Mouse (Mus musculus) erythroid progenitor cell, adult 5-6 weeks (primary cell): ENCODE measurements around the gene Pcgf1. TPM values are rescaled to one million over a fixed set of nuclear protein-coding genes. Genes with fewer than 3 reads are reported as not detected.
A peak's percentile ranks its signal among the peaks of the same experiment; 100 is the strongest.

Experiments
- ATAC-seq: replicated peaks from 2 replicates; pipeline ENCODE4 v1.8.0; 2016; ENCODE audit warnings: moderate number of reproducible peaks, mild to moderate bottlenecking, moderate TSS enrichment, inconsistent platforms; ENCODE audit not compliant: poor library complexity, low FRiP score, severe bottlenecking
- total RNA-seq, 2 experiments: library from RNA; stranded (forward) in 1 of 2; stranded (reverse) in 1 of 2; fragments of 150-400 nt in 1 of 2; fragments of 186-747, 209-891 nt in 1 of 2; gene quantifications; 2 replicates each; pipeline versions ENCODE4 v1.2.3 to v1.2.4; 2015 to 2017; ENCODE audit warnings: low replicate concordance in 2 of 2

The Pcgf1 gene
- total RNA-seq, 2 experiments from 2014 or later: 7.6 to 49.5 TPM

- no peak for ATAC-seq
These were observed 41.4 kb downstream of the Pcgf1 start for GRCm38 (mm10) chr6:83118825-83119733.

GRCm38 (mm10) chr6:83119734-83120051 lies 42.0 kb downstream of the Pcgf1 start:
- ATAC-seq: no peak

DNA sequence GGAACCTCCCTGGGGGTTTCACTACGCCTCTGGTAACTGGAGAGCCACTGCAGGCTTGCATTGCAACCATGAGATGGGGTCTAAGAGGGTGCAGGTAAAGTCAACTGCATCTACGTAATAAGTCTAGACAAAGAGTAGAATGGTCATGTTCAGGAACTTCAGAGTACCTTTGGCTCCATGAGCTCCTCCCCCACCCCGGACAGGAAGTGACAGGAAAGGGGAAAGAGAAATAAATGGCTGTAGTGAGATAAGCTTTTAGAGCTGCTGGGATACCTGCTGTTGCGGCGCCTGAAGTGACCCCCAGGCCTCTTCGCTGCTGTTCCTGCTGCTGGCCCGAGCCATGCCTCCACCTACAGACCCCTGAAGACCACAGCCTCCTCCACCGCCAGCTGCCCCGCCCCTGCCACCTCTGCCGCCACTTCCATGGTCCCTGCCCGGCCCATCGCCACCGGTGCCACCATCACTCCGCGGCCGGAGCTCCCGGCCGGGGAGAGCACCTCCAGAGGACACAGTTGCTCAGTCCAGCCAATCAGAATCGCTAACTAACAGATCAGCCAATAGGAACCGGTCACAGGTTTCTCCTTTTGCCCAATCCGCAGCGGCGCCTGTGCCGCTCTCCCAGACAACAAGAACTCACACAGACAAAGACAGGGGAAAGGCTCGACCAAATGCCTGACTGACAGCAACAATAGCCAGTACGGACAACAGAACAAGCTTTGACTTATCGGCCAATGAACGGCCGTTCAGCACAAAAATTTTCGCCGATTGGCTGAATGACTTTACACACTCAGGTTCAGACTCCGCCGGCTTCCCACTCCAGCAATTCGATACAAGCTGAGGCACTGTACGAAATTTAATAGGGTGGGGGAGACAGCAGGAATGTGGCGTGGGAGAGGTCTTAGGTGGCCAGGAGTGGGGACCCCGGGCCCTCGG lies 43.5 kb downstream of the Pcgf1 start, which contains the start of gene Wbp1:
Gene Wbp1, minus strand, starts transcription at position 630 of the 933 bp plus-strand sequence.
- ATAC-seq: peak; percentile 81

GRCm38 (mm10) chr6:83121863-83122710 lies 44.4 kb downstream of the Pcgf1 start:
- peak; percentile 27 for ATAC-seq

- no peak for ATAC-seq
These were observed 45.3 kb downstream of the Pcgf1 start for GRCm38 (mm10) chr6:83122961-83123360.

DNA sequence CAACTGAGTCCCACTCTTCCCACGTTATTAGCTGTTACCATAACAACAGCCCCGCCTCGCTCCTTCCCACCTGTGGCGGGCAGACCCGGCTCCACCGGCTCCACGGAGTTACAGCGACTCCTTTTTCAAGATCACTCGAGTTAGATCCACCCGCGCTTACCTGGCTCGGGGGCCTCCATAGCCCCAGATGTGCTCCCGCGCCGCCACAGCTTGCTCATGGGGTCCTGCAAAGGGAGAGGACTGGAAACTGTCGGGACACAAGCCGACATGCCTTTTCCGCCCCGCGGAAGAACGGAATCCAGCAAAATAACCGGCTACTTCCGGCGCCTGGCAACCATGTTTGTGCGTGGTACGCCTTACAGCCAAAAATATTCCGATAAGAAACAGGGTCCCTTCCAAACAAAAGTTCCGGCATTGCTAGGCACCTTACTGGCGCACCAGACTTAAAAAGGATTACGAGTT lies 47.2 kb downstream of the Pcgf1 start:
- ATAC-seq: peak; percentile 67

DNA sequence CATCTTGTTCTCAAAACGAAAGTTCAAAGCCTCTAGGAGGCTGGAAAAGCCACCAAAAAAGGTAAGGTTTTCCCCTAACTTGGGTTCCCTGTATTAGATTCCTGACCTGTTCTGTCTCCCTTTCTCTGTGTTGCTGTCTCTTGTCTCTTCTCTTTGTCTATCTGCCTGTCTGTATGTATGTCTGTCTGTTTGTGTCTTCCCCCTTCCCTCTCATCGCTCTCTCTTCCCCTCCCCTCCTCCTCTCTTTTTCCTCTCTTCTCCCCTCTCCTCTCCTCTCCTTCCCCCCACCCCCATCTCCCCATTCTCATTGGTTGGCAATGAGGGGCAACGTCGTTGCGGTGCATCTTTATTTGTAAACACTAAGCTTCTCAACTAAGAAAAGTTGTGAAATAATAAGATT lies 47.7 kb downstream of the Pcgf1 start, which contains the start of gene Ino80b:
Gene Ino80b, minus strand, starts transcription at position 101 of the 400 bp plus-strand sequence.
- ATAC-seq: no peak

DNA sequence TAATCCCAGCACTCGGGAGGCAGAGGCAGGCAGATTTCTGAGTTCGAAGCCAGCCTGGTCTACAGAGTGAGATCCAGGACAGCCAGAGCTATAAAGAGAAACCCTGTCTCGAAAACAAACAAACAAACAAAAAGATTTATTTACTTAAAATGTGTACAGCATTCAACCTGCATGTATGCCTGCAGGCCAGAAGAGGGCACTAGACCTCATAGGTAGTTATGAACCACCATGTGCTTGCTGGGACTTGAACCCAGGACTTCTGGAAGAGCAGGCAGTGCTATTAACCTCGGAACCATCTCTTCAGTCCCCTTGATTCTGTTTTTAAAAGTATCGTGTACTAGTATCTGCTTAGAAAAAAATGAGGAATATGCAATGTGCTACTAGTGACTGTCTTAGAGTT lies 49.8 kb downstream of the Pcgf1 start:
- ATAC-seq: no peak

Other genes with a start within 250 kb of the Pcgf1 start
- gene Sema4f, start 138.1 kb upstream of the Pcgf1 start, total RNA-seq (2015; ENCODE audit: low replicate concordance): not detected in 2 replicates
- 0.39 TPM in 1 of 2 replicates, not detected in the other for gene Sema4f, start 138.1 kb upstream of the Pcgf1 start, total RNA-seq (2017; ENCODE audit: low replicate concordance)
- gene M1ap, start 131.0 kb upstream of the Pcgf1 start, total RNA-seq (2015; ENCODE audit: low replicate concordance): 4.6 and 12.6 TPM in 2 replicates
- gene M1ap, start 131.0 kb upstream of the Pcgf1 start, total RNA-seq (2017; ENCODE audit: low replicate concordance): 2.6 and 19.8 TPM in 2 replicates
- gene Dok1, start 44.4 kb upstream of the Pcgf1 start, total RNA-seq (2015; ENCODE audit: low replicate concordance): 20.5 and 27.4 TPM in 2 replicates
- gene Dok1, start 44.4 kb upstream of the Pcgf1 start, total RNA-seq (2017; ENCODE audit: low replicate concordance): 26.9 and 34.7 TPM in 2 replicates
- 0.84 and 3.6 TPM in 2 replicates for gene Loxl3, start 43.7 kb upstream of the Pcgf1 start, total RNA-seq (2015; ENCODE audit: low replicate concordance)
- gene Loxl3, start 43.7 kb upstream of the Pcgf1 start, total RNA-seq (2017; ENCODE audit: low replicate concordance): 0.38 and 3.2 TPM in 2 replicates
- 275 and 371 TPM in 2 replicates for gene Aup1, start 23.3 kb upstream of the Pcgf1 start, total RNA-seq (2015; ENCODE audit: low replicate concordance)
- gene Aup1, start 23.3 kb upstream of the Pcgf1 start, total RNA-seq (2017; ENCODE audit: low replicate concordance): 190 and 242 TPM in 2 replicates
- 114 and 126 TPM in 2 replicates for gene Htra2, start 22.6 kb upstream of the Pcgf1 start, total RNA-seq (2015; ENCODE audit: low replicate concordance)
- 65.7 and 87.8 TPM in 2 replicates for gene Htra2, start 22.6 kb upstream of the Pcgf1 start, total RNA-seq (2017; ENCODE audit: low replicate concordance)
- 2.5 and 6.8 TPM in 2 replicates for gene Dqx1, start 20.0 kb upstream of the Pcgf1 start, total RNA-seq (2015; ENCODE audit: low replicate concordance)
- 3.7 and 3.9 TPM in 2 replicates for gene Dqx1, start 20.0 kb upstream of the Pcgf1 start, total RNA-seq (2017; ENCODE audit: low replicate concordance)
- gene Tlx2, start 7.6 kb upstream of the Pcgf1 start, total RNA-seq (2015; ENCODE audit: low replicate concordance): not detected in 2 replicates
- not detected in 2 replicates for gene Tlx2, start 7.6 kb upstream of the Pcgf1 start, total RNA-seq (2017; ENCODE audit: low replicate concordance)
- gene Lbx2, start 8.5 kb downstream of the Pcgf1 start, total RNA-seq (2015; ENCODE audit: low replicate concordance): not detected in 2 replicates
- gene Lbx2, start 8.5 kb downstream of the Pcgf1 start, total RNA-seq (2017; ENCODE audit: low replicate concordance): not detected in 2 replicates
- gene Ccdc142, start 23.7 kb downstream of the Pcgf1 start, total RNA-seq (2015; ENCODE audit: low replicate concordance): 1.1 TPM in 1 of 2 replicates, not detected in the other
- gene Ccdc142, start 23.7 kb downstream of the Pcgf1 start, total RNA-seq (2017; ENCODE audit: low replicate concordance): 3.7 TPM in 1 of 2 replicates, not detected in the other
- 2.9 TPM in 1 of 2 replicates, not detected in the other for gene Gm42688, start 23.7 kb downstream of the Pcgf1 start, total RNA-seq (2015; ENCODE audit: low replicate concordance)
- 1.1 and 3.5 TPM in 2 replicates for gene Gm42688, start 23.7 kb downstream of the Pcgf1 start, total RNA-seq (2017; ENCODE audit: low replicate concordance)
- 49.5 and 61.6 TPM in 2 replicates for gene Mrpl53, start 31.2 kb downstream of the Pcgf1 start, total RNA-seq (2015; ENCODE audit: low replicate concordance)
- 36.2 and 38.0 TPM in 2 replicates for gene Mrpl53, start 31.2 kb downstream of the Pcgf1 start, total RNA-seq (2017; ENCODE audit: low replicate concordance)
- gene Mogs, start 37.6 kb downstream of the Pcgf1 start, total RNA-seq (2015; ENCODE audit: low replicate concordance): 4.6 and 14.4 TPM in 2 replicates
- gene Mogs, start 37.6 kb downstream of the Pcgf1 start, total RNA-seq (2017; ENCODE audit: low replicate concordance): 13.1 and 17.1 TPM in 2 replicates
- gene Wbp1, start 43.7 kb downstream of the Pcgf1 start, total RNA-seq (2015; ENCODE audit: low replicate concordance): 42.3 and 48.7 TPM in 2 replicates
- gene Wbp1, start 43.7 kb downstream of the Pcgf1 start, total RNA-seq (2017; ENCODE audit: low replicate concordance): 77.9 and 83.6 TPM in 2 replicates
- 5.8 and 7.5 TPM in 2 replicates for gene Ino80b, start 47.6 kb downstream of the Pcgf1 start, total RNA-seq (2015; ENCODE audit: low replicate concordance)
- gene Ino80b, start 47.6 kb downstream of the Pcgf1 start, total RNA-seq (2017; ENCODE audit: low replicate concordance): 7.4 and 24.1 TPM in 2 replicates
- not detected in 2 replicates for gene Rtkn, start 57.6 kb downstream of the Pcgf1 start, total RNA-seq (2015; ENCODE audit: low replicate concordance)
- 0.30 TPM in 1 of 2 replicates, not detected in the other for gene Rtkn, start 57.6 kb downstream of the Pcgf1 start, total RNA-seq (2017; ENCODE audit: low replicate concordance)
- not detected in 2 replicates for gene Wdr54, start 78.5 kb downstream of the Pcgf1 start, total RNA-seq (2015; ENCODE audit: low replicate concordance)
- gene Wdr54, start 78.5 kb downstream of the Pcgf1 start, total RNA-seq (2017; ENCODE audit: low replicate concordance): not detected in 2 replicates
- gene 1700003E16Rik, start 78.5 kb downstream of the Pcgf1 start, total RNA-seq (2015; ENCODE audit: low replicate concordance): not detected in 2 replicates
- not detected in 2 replicates for gene 1700003E16Rik, start 78.5 kb downstream of the Pcgf1 start, total RNA-seq (2017; ENCODE audit: low replicate concordance)
- gene Dctn1, start 88.1 kb downstream of the Pcgf1 start, total RNA-seq (2015; ENCODE audit: low replicate concordance): 27.7 and 33.5 TPM in 2 replicates
- 74.6 and 104 TPM in 2 replicates for gene Dctn1, start 88.1 kb downstream of the Pcgf1 start, total RNA-seq (2017; ENCODE audit: low replicate concordance)
- not detected in 2 replicates for gene Slc4a5, start 142.0 kb downstream of the Pcgf1 start, total RNA-seq (2015; ENCODE audit: low replicate concordance)
- 0.39 TPM in 1 of 2 replicates, not detected in the other for gene Slc4a5, start 142.0 kb downstream of the Pcgf1 start, total RNA-seq (2017; ENCODE audit: low replicate concordance)
- gene Mthfd2, start 248.0 kb downstream of the Pcgf1 start, total RNA-seq (2015; ENCODE audit: low replicate concordance): 34.8 and 56.6 TPM in 2 replicates
- gene Mthfd2, start 248.0 kb downstream of the Pcgf1 start, total RNA-seq (2017; ENCODE audit: low replicate concordance): 37.2 and 37.9 TPM in 2 replicates
- gene Mob1a, start 248.1 kb downstream of the Pcgf1 start, total RNA-seq (2015; ENCODE audit: low replicate concordance): 94.3 and 94.8 TPM in 2 replicates
- gene Mob1a, start 248.1 kb downstream of the Pcgf1 start, total RNA-seq (2017; ENCODE audit: low replicate concordance): 88.7 and 102 TPM in 2 replicates